ENCODE assay signal across 10 mouse cellular contexts in the genomic region with DNA sequence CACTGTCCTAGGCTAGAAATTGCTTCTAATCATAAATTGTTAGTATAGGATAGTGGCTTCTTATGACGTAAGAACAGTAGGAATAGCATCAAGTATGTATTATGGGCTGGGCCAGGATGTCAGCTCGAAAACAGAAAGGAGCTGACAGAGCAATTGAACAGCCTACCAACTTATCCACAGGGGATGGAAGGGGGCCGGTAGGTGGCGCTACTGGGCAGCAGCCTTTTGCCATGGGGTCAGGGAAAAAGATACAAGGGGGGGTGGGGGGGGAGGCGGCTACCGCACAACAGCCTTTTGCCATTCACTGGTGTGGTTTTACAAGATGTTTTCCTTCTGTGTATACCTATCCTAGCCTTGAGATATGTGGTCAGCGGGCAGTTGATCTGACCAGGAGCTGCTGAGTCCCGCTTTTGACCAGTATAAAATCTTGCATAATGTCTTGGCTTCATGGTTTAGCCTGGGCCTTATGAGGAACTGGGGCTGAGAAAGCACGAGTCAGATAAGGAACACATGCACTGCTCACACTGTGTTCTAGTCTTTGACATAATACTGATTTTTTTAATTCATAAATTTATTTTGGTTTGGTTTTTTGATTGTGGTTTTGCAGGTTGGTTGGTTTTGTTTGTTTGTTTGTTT. TPM values are rescaled to one million over a fixed set of nuclear protein-coding genes. Genes with fewer than 3 reads are reported as not detected.
DNase-seq lines count a peak whose midpoint lies in the region; ATAC-seq and TF ChIP-seq lines count a peak whose summit lies in the region.
"Had no signal": no experiment of that assay in that cellular context is flagged by ENCODE, and none has a peak within 500 bp of the region (broad histone marks: within the 10 kb centered on the region; RNA-seq: fewer than 3 reads in every experiment).

No protein-coding gene starts in this region.

- H3K4me2 ChIP-seq in midbrain, postnatal 0 days (ENCODE audit: low read depth, low read length, poor library complexity, severe bottlenecking), result no peak overlapping the region
- H3K4me2 ChIP-seq in midbrain, embryonic 13.5 days (replicated peaks), result no peak overlapping the region
- no peak overlapping the region for H3K4me2 ChIP-seq in forebrain, embryonic 16.5 days (ENCODE audit: low read length)

- 39% methylated on average over 9 of the region's 9 CpGs for WGBS in midbrain, postnatal 0 days
- WGBS in midbrain, embryonic 13.5 days, result 40% methylated on average over 9 of the region's 9 CpGs
- 36% methylated on average over 9 of the region's 9 CpGs for WGBS in limb, embryonic 10.5 days
- 36% methylated on average over 9 of the region's 9 CpGs for WGBS in forebrain, embryonic 16.5 days

- no peak overlapping the region for H3K9ac ChIP-seq in midbrain, postnatal 0 days (replicated peaks; ENCODE audit: low read length, poor library complexity, severe bottlenecking)
- no peak overlapping the region for H3K9ac ChIP-seq in midbrain, embryonic 13.5 days (replicated peaks)
- no peak overlapping the region for H3K9ac ChIP-seq in forebrain, embryonic 16.5 days (replicated peaks; ENCODE audit: low read depth, low read length)

- TF ChIP-seq CTCF in midbrain, postnatal 0 days (IDR thresholded peaks at IDR 0.05), result peak; percentile 38

- no peaks in the 10 kb centered on the region for H3K9me3 ChIP-seq in midbrain, postnatal 0 days (ENCODE audit: low read length)
- no peaks in the 10 kb centered on the region for H3K9me3 ChIP-seq in midbrain, embryonic 13.5 days
- no peaks in the 10 kb centered on the region for H3K9me3 ChIP-seq in limb, embryonic 10.5 days (replicated peaks)
- H3K9me3 ChIP-seq in forebrain, embryonic 16.5 days (ENCODE audit: control insufficient read depth, low read length), result no peaks in the 10 kb centered on the region

- no peak for ATAC-seq in midbrain, postnatal 0 days (ENCODE audit: low FRiP score)
- ATAC-seq in midbrain, embryonic 13.5 days, result no peak
- no peak for ATAC-seq in forebrain, embryonic 16.5 days

- H3K4me3 ChIP-seq in midbrain, postnatal 0 days (ENCODE audit: low read depth, low read length), result no peak overlapping the region
- no peak overlapping the region for H3K4me3 ChIP-seq in midbrain, embryonic 13.5 days (replicated peaks)
- H3K4me3 ChIP-seq in limb, embryonic 10.5 days, result no peak overlapping the region
- H3K4me3 ChIP-seq in forebrain, embryonic 16.5 days (replicated peaks; ENCODE audit: low read length), result no peak overlapping the region

- no peaks in the 10 kb centered on the region for H3K36me3 ChIP-seq in midbrain, postnatal 0 days (ENCODE audit: insufficient read depth, low read length)
- H3K36me3 ChIP-seq in midbrain, embryonic 13.5 days, result no peaks in the 10 kb centered on the region
- H3K36me3 ChIP-seq in limb, embryonic 10.5 days, result no peaks in the 10 kb centered on the region
- H3K36me3 ChIP-seq in forebrain, embryonic 16.5 days (ENCODE audit: control insufficient read depth, insufficient read depth), result no peaks in the 10 kb centered on the region

- H3K27ac ChIP-seq in midbrain, postnatal 0 days (ENCODE audit: low read depth, low read length), result no peak overlapping the region
- H3K27ac ChIP-seq in midbrain, embryonic 13.5 days, result no peak overlapping the region
- H3K27ac ChIP-seq in limb, embryonic 10.5 days, result no peak overlapping the region
- H3K27ac ChIP-seq in forebrain, embryonic 16.5 days (ENCODE audit: low read length), result no peak overlapping the region
- H3K27ac ChIP-seq: macrophage had no signal

- H3K4me1 ChIP-seq in midbrain, postnatal 0 days (ENCODE audit: insufficient read depth, low read length), result no peaks in the 10 kb centered on the region
- no peaks in the 10 kb centered on the region for H3K4me1 ChIP-seq in midbrain, embryonic 13.5 days (replicated peaks)
- no peaks in the 10 kb centered on the region for H3K4me1 ChIP-seq in limb, embryonic 10.5 days
- no peaks in the 10 kb centered on the region for H3K4me1 ChIP-seq in forebrain, embryonic 16.5 days (replicated peaks; ENCODE audit: control insufficient read depth, insufficient read depth, low read length)

- DNase-seq in gastrocnemius, adult 18-20 months (ENCODE audit: low spot score), result peak; percentile 37
- no peak for DNase-seq in gastrocnemius, adult 8-10 months (ENCODE audit: low spot score in 2 of 2)
- no peak for DNase-seq in midbrain, postnatal 0 days (ENCODE audit: low spot score)
- DNase-seq in adrenal gland, postnatal 36 days, result peak; percentile 75 to 78
- DNase-seq in limb, embryonic 10.5 days (ENCODE audit: low spot score), result peak; percentile 51
- DNase-seq in frontal cortex, postnatal 10 days (ENCODE audit: low spot score in 2 of 2), result no peak

- H3K27me3 ChIP-seq in midbrain, postnatal 0 days (ENCODE audit: insufficient read depth, low read length), result no peaks in the 10 kb centered on the region
- no peaks in the 10 kb centered on the region for H3K27me3 ChIP-seq in midbrain, embryonic 13.5 days
- no peaks in the 10 kb centered on the region for H3K27me3 ChIP-seq in limb, embryonic 10.5 days (ENCODE audit: low read depth, poor library complexity, severe bottlenecking)
- no peaks in the 10 kb centered on the region for H3K27me3 ChIP-seq in forebrain, embryonic 16.5 days (replicated peaks; ENCODE audit: control insufficient read depth, insufficient read depth, low read length)

RNA-seq across cellular contexts. Expression of a gene that starts 10.4 kb away (rescaled TPM):
- total RNA-seq in gastrocnemius, adult 18-20 months (2021), result not detected
- not detected for total RNA-seq in gastrocnemius, adult 8-10 months (2022)
- total RNA-seq in midbrain, postnatal 0 days (2014; rRNA removed), result 0.49 TPM in 1 of 2 replicates, not detected in the other
- not detected in 2 replicates for polyA plus RNA-seq in midbrain, postnatal 0 days (2015; fragmentation: Nextera tagmentation; extraction: Ambion mirVana)
- 0.08 TPM in 1 of 2 replicates, not detected in the other for polyA plus RNA-seq in midbrain, embryonic 13.5 days (2015; fragmentation: Nextera tagmentation; extraction: Ambion mirVana)
- not detected for total RNA-seq in adrenal gland, postnatal 36 days (2021)
- not detected in 2 replicates for polyA plus RNA-seq in limb, embryonic 10.5 days (2016; fragmentation: Nextera tagmentation; extraction: Ambion mirVana)
- not detected in 2 replicates for polyA plus RNA-seq in forebrain, embryonic 16.5 days (2015; fragmentation: Nextera tagmentation; extraction: Ambion mirVana)
- polyA plus RNA-seq: heart, embryonic 14.5 days; macrophage had no signal

RNA-seq across cellular contexts. Expression of a gene that starts 12.9 kb away (rescaled TPM):
- total RNA-seq in gastrocnemius, adult 18-20 months (2021), result not detected
- total RNA-seq in gastrocnemius, adult 8-10 months (2022), result not detected
- 0.38 TPM in 1 of 2 replicates, not detected in the other for total RNA-seq in midbrain, postnatal 0 days (2014; rRNA removed)
- polyA plus RNA-seq in midbrain, postnatal 0 days (2015; fragmentation: Nextera tagmentation; extraction: Ambion mirVana), result not detected in 2 replicates
- polyA plus RNA-seq in midbrain, embryonic 13.5 days (2015; fragmentation: Nextera tagmentation; extraction: Ambion mirVana), result not detected in 2 replicates
- not detected for total RNA-seq in adrenal gland, postnatal 36 days (2021)
- not detected in 2 replicates for polyA plus RNA-seq in limb, embryonic 10.5 days (2016; fragmentation: Nextera tagmentation; extraction: Ambion mirVana)
- polyA plus RNA-seq in forebrain, embryonic 16.5 days (2015; fragmentation: Nextera tagmentation; extraction: Ambion mirVana), result not detected in 2 replicates
- polyA plus RNA-seq: heart, embryonic 14.5 days; macrophage had no signal

RNA-seq across cellular contexts. Expression of a gene that starts 22.1 kb away (rescaled TPM):
- total RNA-seq in gastrocnemius, adult 18-20 months (2021), result not detected
- not detected for total RNA-seq in gastrocnemius, adult 8-10 months (2022)
- not detected in 2 replicates for total RNA-seq in midbrain, postnatal 0 days (2014; rRNA removed)
- polyA plus RNA-seq in midbrain, postnatal 0 days (2015; fragmentation: Nextera tagmentation; extraction: Ambion mirVana), result not detected in 2 replicates
- polyA plus RNA-seq in midbrain, embryonic 13.5 days (2015; fragmentation: Nextera tagmentation; extraction: Ambion mirVana), result not detected in 2 replicates
- not detected for total RNA-seq in adrenal gland, postnatal 36 days (2021)
- polyA plus RNA-seq in limb, embryonic 10.5 days (2016; fragmentation: Nextera tagmentation; extraction: Ambion mirVana), result not detected in 2 replicates
- polyA plus RNA-seq in forebrain, embryonic 16.5 days (2015; fragmentation: Nextera tagmentation; extraction: Ambion mirVana), result not detected in 2 replicates
- polyA plus RNA-seq: heart, embryonic 14.5 days; macrophage had no signal

RNA-seq across cellular contexts. Expression of a gene that starts 44.5 kb away (rescaled TPM):
- total RNA-seq in gastrocnemius, adult 18-20 months (2021), result not detected
- total RNA-seq in gastrocnemius, adult 8-10 months (2022), result not detected
- total RNA-seq in midbrain, postnatal 0 days (2014; rRNA removed), result 15.8 and 16.2 TPM in 2 replicates
- polyA plus RNA-seq in midbrain, postnatal 0 days (2015; fragmentation: Nextera tagmentation; extraction: Ambion mirVana), result 16.7 and 18.9 TPM in 2 replicates
- polyA plus RNA-seq in midbrain, embryonic 13.5 days (2015; fragmentation: Nextera tagmentation; extraction: Ambion mirVana), result 12.8 and 15.0 TPM in 2 replicates
- 1 to 10 TPM in 1 of 2 experiments, under 1 TPM in 1; 0.30 to 1.2 TPM for total RNA-seq in adrenal gland, postnatal 36 days (2021)
- polyA plus RNA-seq in limb, embryonic 10.5 days (2016; fragmentation: Nextera tagmentation; extraction: Ambion mirVana), result 0.11 TPM in 2 replicates
- 13.4 and 25.3 TPM in 2 replicates for polyA plus RNA-seq in forebrain, embryonic 16.5 days (2015; fragmentation: Nextera tagmentation; extraction: Ambion mirVana)
- polyA plus RNA-seq: macrophage had no signal

Comparison
In these comparisons a context has a peak if more than half of its experiments do, and no peak if none do; other contexts are left out.
1. DNase-seq: peak in gastrocnemius, adult 18-20 months (single experiment), adrenal gland, postnatal 36 days (2 of 2) and limb, embryonic 10.5 days (single experiment); none in gastrocnemius, adult 8-10 months (0 of 2), midbrain, postnatal 0 days (single experiment) and frontal cortex, postnatal 10 days (0 of 2).